Mouse (Mus musculus): ENCODE results near the gene Fem1a.

Gene Fem1a

GRCm38 (mm10) chr17:56256239-56256881 lies at the start of gene Fem1a:
Gene Fem1a, plus strand, starts transcription at chr17:56256810.
- peak; percentile 100 for DNase-seq (ENCODE audit: low read depth, low spot score)

- no peak for DNase-seq (ENCODE audit: low read depth, low spot score)
Measured at GRCm38 (mm10) chr17:56206986-56207674, 49.5 kb upstream of the Fem1a start.

- no peak for DNase-seq (ENCODE audit: low read depth, low spot score)
Measured at GRCm38 (mm10) chr17:56207963-56208530, 48.6 kb upstream of the Fem1a start.

- no peak for DNase-seq (ENCODE audit: low read depth, low spot score)
Measured at GRCm38 (mm10) chr17:56208821-56209220, 47.8 kb upstream of the Fem1a start.

GRCm38 (mm10) chr17:56211090-56211489 lies 45.5 kb upstream of the Fem1a start:
- no peak for DNase-seq (ENCODE audit: low read depth, low spot score)

GRCm38 (mm10) chr17:56212676-56213075 lies 43.9 kb upstream of the Fem1a start:
- DNase-seq (ENCODE audit: low read depth, low spot score) = no peak

- DNase-seq (ENCODE audit: low read depth, low spot score) = no peak
Measured at GRCm38 (mm10) chr17:56214229-56214628, 42.4 kb upstream of the Fem1a start.

- no peak for DNase-seq (ENCODE audit: low read depth, low spot score)
Measured at GRCm38 (mm10) chr17:56217670-56218069, 38.9 kb upstream of the Fem1a start.

- DNase-seq (ENCODE audit: low read depth, low spot score) = peak; percentile 98
Measured at GRCm38 (mm10) chr17:56218377-56219191, 38.0 kb upstream of the Fem1a start, which contains the start of gene Dpp9. Gene Dpp9, minus strand, starts transcription at chr17:56218905.

- peak; percentile 18 for DNase-seq (ENCODE audit: low read depth, low spot score)
Measured at GRCm38 (mm10) chr17:56219251-56219650, 37.4 kb upstream of the Fem1a start.

GRCm38 (mm10) chr17:56219805-56220204 lies 36.8 kb upstream of the Fem1a start:
- DNase-seq (ENCODE audit: low read depth, low spot score) = no peak

GRCm38 (mm10) chr17:56224916-56225315 lies 31.7 kb upstream of the Fem1a start:
- DNase-seq (ENCODE audit: low read depth, low spot score) = peak; percentile 96

- DNase-seq (ENCODE audit: low read depth, low spot score) = no peak
Measured at GRCm38 (mm10) chr17:56226566-56226965, 30.0 kb upstream of the Fem1a start.

- no peak for DNase-seq (ENCODE audit: low read depth, low spot score)
Measured at GRCm38 (mm10) chr17:56229943-56230342, 26.7 kb upstream of the Fem1a start.

- no peak for DNase-seq (ENCODE audit: low read depth, low spot score)
Measured at GRCm38 (mm10) chr17:56233389-56233788, 23.2 kb upstream of the Fem1a start.

- DNase-seq (ENCODE audit: low read depth, low spot score) = peak; percentile 92
Measured at GRCm38 (mm10) chr17:56233818-56234469, 22.7 kb upstream of the Fem1a start.

- peak; percentile 96 for DNase-seq (ENCODE audit: low read depth, low spot score)
Measured at GRCm38 (mm10) chr17:56241541-56242401, 14.8 kb upstream of the Fem1a start.

- no peak for DNase-seq (ENCODE audit: low read depth, low spot score)
Measured at GRCm38 (mm10) chr17:56245608-56246007, 11.0 kb upstream of the Fem1a start.

GRCm38 (mm10) chr17:56251136-56251829 lies 5.3 kb upstream of the Fem1a start:
- peak; percentile 94 for DNase-seq (ENCODE audit: low read depth, low spot score)

GRCm38 (mm10) chr17:56254695-56255094 lies 1.9 kb upstream of the Fem1a start:
- DNase-seq (ENCODE audit: low read depth, low spot score) = no peak
